Mouse (Mus musculus): ENCODE results near the gene Ggcx. TPM values are rescaled to one million over a fixed set of nuclear protein-coding genes. Genes with fewer than 3 reads are reported as not detected.
A peak's percentile ranks its signal among the peaks of the same experiment; 100 is the strongest.

Gene Ggcx
- total RNA-seq, 2 experiments from 2014 or later, result 21.0 to 22.1 TPM

DNA sequence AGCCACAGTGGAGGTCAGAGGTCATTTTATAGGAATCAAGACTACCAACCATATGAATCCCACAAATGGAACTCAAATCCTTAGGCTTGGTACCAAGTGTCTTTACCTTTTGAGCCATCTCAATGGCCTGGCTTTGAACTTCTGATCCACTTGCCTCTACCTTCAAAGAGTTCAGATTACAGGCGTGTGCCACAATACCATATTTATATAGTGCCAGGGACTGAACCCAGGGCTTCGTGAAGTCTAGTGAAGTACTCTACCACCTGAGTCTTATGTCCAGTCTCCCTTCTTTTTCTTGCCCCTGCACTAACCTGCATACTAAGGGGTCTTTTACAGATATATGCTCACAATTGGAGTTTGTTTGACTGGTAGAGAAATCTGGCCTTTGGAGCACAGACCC is 27.5 kb upstream of the Ggcx start:
- DNase-seq (ENCODE audit: low spot score in 2 of 2), result no peak

DNA sequence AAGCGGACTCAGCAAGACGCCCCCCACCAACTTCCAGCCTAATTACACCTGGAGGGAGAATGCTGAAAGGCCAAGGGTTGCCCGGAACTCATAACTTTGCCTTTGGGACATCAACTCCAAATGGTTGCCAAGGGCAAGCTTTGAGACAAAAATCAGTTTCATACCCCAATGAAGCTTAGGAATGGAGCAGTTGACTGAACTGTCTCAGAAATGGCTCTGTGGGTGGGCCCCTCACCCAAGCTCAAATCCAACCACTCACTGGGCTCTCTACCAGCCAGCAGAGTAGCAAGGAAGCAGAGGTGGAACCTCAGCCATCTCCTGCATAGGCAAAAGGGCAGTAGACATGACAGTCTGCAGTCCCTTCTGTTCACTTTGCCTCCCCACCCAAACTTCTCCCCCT is 26.3 kb upstream of the Ggcx start:
- DNase-seq (ENCODE audit: low spot score in 2 of 2), result no peak

DNA sequence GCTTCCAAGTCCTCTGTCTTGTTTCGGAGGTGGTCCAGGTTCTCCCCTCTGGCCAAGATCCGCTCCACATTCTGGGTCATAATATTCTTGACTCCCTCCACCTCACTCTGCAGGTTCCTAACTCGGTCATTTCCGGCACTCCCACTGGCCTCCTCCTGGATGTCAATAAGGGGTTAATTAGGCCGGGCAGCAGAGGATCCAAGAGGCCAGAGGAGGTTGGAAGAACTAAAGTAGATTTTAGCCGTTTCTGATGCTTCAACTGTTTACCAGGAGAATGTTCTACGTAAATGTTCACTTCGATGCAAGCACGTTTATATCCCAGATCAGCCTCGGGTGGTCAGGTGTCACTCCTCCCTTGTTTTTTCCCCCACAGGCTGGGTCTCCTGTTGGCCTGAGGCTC is 25.8 kb upstream of the Ggcx start:
- no peak for DNase-seq (ENCODE audit: low spot score in 2 of 2)

DNA sequence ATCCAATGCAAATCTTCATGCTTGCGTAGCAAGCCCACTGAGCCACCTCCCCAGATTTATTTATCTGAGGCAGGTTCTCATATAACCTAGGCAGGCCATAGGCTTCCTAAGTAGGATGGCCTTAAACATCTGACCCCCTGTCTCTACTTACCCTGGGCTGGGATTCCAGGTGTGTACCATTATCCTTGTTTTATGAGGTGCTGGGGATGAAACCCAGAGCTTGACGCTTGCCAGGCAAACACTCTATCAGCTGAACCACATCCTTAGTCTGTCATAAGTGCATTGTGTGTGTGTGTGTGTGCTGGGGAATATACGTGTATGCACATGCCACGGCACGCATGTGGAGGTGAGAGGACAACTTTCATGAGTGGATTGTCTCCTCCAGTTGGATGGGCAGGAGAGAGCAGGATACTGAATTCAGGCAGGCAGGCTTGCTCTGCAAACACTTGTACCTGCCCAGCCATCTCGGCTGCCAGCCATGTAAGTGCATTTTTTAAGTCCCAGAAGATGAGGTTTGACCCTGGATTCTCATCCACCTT is 25.2 kb upstream of the Ggcx start:
- no peak for DNase-seq (ENCODE audit: low spot score in 2 of 2)

DNA sequence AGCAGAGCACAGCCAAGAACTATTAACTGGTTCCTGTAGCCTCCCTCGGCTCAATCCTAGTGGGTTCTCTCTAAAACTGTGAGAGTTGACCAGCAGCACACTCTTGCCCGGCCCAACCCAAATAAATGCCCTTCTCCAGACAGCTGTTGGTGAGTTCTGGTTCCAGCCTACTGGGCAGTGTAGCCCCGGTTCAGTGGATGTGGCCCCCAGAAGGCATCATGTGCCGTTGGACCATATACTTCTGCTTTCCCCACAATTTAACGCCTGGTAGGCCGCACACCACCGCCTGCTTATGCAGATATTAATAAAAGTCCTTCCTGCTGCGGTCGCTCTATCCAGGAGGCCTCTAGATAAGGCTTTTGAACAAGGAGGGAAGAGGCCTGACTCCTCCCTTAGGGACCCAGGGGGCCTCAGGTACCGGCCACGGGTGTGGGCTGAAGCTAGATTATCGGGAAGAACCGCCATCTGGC is 24.6 kb upstream of the Ggcx start:
- DNase-seq (ENCODE audit: low spot score in 2 of 2), result peak; percentile 8 to 49

DNA sequence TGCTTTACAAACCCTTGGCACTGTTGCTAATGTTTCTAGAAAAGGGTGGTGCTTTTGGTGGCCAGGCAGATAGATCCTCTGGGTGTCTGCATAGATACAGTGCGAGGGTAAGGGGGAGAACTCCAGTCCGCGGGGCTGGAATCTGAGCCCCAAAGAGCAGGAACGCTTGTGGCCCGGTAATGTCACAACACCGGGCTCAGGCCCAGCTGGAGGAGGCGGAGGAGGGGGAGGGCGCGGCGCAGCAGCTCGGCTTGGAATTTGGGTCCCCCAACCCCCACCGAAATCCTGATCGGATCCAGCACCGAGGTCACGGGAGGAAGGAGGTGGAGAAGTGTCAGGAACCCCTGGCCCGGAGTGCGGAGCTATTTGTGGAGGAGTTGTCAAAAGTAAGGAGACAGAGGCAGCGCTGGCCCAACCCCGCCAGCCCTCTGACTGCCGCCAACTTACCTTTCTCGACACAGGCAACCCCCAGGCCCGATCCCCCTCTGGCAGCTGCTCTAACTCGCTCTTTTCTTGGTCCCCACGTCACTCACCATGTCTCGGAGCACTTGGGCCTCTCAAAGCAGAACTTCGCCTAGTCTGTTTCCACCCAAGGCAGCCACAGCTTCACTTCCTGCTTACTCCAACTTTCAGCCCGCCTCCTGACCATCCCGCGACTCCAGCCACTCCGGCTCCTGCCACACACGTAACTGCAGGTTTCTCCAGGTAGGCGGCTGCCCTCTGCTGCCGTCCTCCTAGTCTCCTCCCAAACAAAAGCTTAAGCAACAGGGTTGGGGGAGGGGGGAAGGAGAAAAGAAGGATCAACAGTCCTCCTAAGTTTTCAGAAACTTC is 24.0 kb upstream of the Ggcx start, which contains the start of gene Vamp8:
Gene Vamp8 (minus strand): TSS at position 763 of the 831 bp plus-strand sequence.
- peak; percentile 29 to 55 for DNase-seq (ENCODE audit: low spot score in 2 of 2)

DNA sequence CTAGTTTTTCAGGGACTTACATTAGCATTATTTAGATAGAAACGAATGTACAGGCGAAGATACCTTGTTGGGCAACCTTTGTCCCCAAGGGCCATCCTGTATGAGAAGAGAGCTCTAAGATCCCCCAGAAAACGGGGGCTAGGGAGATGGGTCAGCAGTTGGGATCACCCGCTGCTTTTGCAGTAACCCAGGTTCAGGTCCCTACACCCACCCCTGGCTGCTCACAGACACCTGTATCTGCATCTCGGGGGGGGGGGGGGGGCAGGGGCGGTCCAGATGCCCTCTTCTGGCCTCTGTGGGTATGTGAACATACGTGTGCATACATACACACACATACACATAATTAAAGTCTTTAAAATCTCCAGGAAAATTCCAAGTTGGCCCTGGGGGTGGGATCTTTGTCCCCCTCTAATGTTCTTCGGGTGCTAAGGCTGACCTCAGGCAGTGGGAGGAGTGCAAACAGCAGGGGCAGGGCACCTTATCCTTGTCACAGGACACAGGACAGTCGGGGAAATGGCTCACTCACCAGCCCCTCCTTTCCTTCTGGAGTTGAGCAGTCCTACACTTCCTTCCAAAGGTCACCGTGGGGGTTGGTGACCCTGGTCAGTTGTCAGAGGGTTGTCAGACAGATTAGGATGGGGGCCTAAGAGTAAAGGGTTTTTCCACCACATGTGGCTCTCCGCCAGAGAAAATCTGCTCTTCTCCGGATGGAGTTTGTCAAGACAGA is 23.1 kb upstream of the Ggcx start:
- no peak for DNase-seq (ENCODE audit: low spot score in 2 of 2)

DNA sequence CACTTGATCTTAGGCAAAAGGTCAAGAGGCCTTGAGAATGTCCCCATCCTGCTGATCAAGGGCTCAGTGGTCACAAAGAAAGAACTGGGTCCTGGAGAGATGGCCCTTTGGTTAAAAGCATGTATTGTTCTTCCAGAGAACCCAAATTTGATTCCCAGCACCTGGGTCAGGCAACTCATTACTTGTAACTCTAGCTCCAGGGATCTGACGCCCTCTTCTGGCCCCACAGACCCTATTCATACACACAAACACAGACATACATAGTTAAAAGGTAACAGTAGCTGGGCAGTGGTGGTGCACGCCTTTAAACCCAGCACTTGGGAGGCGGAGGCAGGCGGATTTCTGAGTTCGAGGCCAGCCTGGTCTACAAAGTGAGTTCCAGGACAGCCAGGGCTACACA is 21.8 kb upstream of the Ggcx start:
- no peak for DNase-seq (ENCODE audit: low spot score in 2 of 2)

DNA sequence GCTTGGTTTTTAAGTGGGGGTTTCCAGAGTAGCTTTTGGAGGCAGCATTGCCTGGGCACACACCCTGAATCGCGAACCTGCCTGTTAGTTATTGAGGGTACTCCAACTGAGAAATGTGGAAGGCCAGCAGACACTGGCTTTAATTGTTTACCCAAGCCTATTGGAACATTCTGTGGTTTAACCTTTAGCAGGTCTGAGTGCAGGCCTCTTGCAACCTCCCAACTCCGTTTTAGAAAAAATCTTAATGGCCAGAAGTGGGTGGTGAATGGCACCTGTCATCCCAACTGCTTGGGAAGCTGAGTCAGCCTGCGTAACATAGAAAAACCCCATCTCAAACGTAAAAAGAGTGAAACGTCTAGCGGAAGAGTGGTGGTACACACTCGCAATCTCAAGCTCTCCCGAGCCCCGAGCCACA is 17.3 kb upstream of the Ggcx start:
- DNase-seq (ENCODE audit: low spot score in 2 of 2), result no peak

DNA sequence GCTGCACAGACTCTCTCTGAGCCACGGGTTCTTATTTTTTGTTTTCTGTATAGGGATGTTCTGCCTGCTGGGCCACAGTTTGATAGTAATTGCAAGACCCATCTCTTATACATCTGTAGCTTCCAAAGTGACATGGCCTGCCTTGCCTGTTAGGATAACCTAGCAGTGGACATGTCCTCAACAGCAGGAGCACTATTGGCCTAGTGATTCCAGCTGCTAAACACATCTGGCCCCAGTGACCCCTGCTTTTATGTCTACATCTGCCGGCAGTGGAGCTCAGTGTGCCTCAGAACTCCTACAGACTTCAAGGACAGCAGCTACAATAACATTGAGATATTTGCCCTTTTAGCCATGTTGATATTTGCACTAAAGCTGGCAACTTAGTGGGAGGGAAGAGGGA is 14.1 kb upstream of the Ggcx start:
- DNase-seq (ENCODE audit: low spot score in 2 of 2), result no peak

DNA sequence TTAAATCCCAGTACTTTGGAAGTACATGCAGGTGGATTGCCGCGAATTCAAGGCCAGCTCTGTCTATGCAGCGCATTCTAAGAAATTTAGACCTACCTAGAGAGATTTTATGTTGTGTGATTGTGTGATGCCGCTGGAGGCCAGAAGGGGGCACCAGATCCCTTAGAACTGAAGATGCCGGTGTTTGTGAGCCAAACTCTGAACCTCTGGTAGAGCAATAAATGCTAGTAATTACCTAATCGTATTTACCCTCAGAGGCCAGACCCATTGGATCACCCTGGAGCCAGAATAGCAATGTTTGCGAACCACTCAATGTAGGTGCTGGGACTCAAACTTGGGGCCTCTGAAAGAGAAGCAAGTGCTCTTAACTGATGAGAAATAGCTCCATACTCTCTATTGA is 12.2 kb upstream of the Ggcx start:
- peak; percentile 59 to 75 for DNase-seq (ENCODE audit: low spot score in 2 of 2)

DNA sequence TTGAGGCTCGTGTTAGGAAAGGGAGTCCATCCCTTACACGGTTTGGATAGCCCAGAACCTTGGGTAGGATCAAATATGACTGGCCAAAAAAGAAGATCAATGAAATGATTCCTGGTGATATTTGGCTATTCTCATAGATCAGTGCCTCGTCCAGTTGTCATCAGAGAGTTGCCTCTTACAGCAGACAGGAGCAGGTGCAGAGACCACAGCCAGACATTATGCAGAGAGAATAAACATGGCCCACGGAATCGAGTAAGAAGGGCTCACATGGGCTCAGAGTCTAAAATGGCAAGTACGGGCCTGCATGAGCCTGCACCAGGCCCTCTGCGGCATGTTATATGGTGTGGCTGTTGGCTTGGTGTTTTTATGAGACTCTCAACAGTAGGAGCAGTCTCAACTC is 8.8 kb upstream of the Ggcx start:
- DNase-seq (ENCODE audit: low spot score in 2 of 2), result no peak

DNA sequence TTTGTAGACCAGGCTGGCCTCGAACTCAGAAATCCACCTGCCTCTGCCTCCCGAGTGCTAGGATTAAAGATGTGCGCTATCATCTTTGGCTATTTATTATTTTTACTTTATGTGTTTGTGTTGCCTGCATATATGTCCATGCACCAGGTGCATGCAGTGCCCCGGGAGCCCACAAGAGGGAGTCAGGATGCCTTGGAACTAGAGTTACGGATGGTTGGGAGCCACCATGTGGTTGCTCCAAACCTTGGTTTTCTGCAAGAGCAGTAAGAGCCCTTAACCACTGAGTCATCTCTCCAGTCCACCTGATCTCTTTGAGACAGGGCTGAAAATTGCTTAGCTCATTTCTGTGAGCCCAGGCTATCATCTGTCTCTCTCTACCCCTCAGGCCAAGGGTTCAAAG is 7.0 kb upstream of the Ggcx start:
- DNase-seq (ENCODE audit: low spot score in 2 of 2), result peak; percentile 75 to 83

DNA sequence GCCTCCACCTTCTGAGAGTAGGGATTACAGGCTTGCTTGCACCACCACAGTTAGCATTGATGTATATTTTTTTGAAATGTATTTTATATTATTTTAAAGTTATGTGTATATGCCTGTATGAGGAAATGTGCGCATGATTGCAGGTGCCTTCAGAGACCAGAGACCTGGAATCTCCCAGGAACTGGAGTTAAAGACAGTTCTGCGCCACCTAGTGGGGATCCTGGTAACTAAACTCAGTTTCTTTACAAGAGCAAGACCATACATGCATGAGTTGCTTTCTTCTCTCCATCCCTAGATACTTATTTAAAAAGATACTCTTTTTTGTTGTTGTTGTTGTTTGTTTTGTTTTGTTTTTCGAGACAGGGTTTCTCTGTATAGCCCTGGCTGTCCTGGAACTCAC is 4.5 kb upstream of the Ggcx start:
- DNase-seq (ENCODE audit: low spot score in 2 of 2), result peak in 1 of 2 experiments; percentile 65

DNA sequence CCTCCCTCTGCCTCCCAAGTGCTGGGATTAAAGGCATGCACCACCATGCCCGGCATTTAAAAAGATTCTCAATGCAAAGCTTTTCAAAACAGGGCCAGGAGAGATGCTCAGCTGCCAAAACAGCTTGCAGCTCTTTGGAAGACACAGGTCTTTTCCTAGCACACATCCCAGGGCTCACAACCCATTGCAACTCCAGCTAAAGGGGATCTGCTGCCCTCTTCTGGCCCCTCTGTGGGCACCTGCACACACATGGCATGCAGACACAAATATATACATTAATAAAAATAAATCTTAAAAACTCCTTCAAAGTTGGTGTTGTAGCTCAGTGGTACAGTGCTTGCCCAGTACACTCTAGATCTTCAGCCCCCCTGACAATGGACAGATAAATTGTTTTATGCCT is 4.1 kb upstream of the Ggcx start:
- DNase-seq (ENCODE audit: low spot score in 2 of 2), result no peak

DNA sequence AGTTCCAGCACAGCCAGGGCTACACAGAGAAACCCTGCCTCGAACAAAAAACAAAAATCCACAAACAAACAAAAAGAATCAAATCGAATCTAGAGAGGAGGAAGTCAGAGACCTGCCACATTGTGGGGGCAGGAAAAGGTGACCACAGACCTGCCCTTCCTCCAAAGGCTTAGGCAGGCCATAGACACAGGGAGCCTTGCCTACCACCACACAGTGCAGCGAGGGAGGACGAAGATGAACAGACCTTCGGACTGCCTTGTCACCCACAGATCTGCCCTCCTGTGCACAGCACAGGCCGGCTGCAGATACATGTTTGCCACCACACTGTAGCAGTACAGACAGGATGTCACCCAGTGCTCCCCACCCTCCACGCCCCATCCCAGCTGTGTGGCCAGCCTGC is 3.6 kb upstream of the Ggcx start:
- no peak for DNase-seq (ENCODE audit: low spot score in 2 of 2)

DNA sequence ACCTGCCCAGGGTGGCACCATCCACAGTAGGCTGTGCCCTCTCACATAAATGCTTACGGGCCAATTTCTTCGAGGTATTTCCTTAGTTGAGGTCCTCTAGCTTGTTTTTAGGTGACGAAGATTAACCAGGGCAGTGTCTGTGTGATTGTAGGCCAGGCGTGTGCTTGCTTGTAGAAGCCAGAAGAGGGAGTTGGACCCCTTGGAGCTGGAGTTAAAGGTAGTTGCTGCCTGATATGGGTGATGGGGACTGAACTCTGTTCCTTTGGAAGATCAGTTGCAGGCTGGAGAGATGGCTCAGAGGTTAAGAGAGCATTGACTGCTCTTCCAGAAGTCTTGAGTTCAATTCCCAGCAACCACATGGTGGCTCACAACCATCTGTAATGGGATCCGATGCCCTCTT is 1.1 kb downstream of the Ggcx start:
- DNase-seq (ENCODE audit: low spot score in 2 of 2), result no peak

DNA sequence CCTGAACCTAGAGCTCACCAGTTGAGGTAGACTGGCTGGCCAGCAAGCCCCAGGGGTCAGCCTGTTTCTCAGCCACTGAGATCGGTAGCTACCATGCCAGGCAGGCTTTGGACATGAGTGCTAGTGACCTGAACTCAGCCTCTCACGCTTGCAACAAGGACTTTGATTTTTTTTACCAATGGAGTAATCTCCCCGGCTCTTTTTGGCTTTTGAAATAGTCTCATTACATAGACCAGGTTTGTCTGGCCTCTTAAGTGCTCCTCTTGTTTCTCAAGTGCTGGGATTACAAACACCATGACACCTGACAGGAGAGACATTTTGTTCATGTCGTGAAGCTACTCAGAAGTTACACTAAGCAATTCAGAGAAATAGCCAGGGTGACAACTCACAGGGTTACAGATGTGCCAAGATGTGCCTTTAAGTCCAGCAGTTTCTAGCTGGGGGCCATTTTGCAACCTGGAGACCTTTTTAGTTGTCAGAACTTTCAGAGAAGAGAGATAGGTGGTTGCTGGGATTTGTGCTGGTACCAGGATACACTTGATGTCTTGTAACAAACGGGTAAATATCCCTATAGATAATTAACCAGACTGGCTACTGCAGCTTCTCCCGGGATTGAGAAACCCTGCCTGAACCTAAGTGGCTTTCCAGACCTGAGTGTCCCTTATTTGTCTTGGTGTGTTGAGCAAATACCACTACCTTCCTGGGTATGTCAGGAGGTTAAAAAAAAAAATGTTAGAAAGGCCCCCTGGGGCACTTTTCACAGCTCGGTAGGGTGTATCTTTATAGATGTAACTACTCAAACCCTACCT is 2.1 kb downstream of the Ggcx start:
- no peak for DNase-seq (ENCODE audit: low spot score in 2 of 2)

DNA sequence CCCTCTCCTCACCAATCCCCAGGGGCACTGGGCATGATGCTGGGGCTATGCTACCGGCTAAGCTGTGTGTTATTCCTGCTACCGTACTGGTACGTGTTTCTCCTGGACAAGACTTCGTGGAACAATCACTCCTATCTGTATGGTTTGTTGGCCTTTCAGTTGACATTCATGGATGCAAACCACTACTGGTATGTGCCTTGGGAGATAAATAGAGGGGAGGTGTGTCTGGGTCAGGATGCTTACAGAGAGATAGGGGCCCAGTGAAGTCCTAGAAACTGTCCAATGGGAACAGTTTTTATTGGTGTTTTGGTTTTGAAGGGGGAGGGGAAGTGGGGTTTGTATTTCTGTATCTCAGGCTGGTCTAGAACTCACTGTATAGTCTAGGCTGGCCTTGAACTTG is 4.2 kb downstream of the Ggcx start:
- DNase-seq (ENCODE audit: low spot score in 2 of 2), result no peak

DNA sequence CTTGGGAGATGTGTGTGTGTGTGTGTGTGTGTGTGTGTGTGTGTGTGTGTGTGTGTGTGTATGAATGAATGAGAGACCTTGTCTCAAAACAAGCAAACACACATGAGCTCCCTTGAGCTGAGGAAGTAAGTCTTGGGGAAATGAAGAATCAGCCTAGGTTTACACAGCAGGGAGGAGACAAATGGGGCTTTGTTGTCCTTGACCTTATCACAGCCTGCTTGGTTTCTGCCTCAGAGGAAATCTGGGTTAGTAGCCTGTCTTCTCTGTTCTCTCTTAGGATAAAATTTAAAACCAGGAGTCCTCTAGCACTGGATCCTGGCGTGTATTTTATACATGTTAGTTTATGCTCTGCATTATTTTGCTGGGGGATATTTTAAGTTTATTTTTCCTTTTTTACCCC is 5.7 kb downstream of the Ggcx start:
- no peak for DNase-seq (ENCODE audit: low spot score in 2 of 2)

DNA sequence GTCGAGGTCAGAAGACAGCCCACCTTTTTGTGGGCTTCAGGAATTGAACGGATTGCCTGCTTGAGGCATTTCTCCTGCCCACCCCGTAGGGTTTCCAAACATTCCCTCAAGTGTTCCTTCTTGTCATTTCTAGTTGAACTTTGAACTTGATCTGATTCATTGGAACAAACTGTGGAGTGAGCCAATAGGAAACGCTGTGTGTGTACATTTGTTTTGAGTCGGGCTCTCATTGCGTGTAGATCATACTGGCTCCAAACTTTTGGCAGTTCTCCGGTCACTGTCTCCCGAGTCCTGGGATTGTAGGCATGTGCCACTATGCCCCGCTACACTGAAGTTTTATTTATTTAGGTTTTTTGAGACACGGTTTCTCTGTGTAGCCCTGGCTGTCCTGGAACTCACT is 6.8 kb downstream of the Ggcx start:
- DNase-seq (ENCODE audit: low spot score in 2 of 2), result no peak

All from layer of hippocampus, postnatal 14 days (tissue).